Mouse (Mus musculus) adrenal gland, postnatal 10 days (tissue): ENCODE results near the gene Acrbp. TPM values are rescaled to one million over a fixed set of nuclear protein-coding genes. Genes with fewer than 3 reads are reported as not detected.
"Not testable (repeated sequence)": the region's sequence is repeated elsewhere in the genome, so short reads cannot be mapped to it uniquely, and the experiment has no call there.

Experiments
- DNase-seq: peaks from one replicate; pipeline ENCODE4 v3.0.0; 2021; ENCODE audit warnings: mixed read lengths
- long read RNA-seq, 2 experiments: library from polyadenylated mRNA; stranded (forward); transcript quantifications; one replicate each; pipeline ENCODE4 v2.0.0; 2021
- total RNA-seq, 2 experiments: library from RNA; stranded (reverse); gene quantifications; 2 replicates each; pipeline ENCODE4 v1.2.3; 2021

The Acrbp gene
- total RNA-seq, result 1 to 10 TPM; 4.6 to 7.5 TPM
- long read RNA-seq, experiment 1, result 0 reads
- long read RNA-seq, experiment 2, result 0 reads

- no peak for DNase-seq
Observed at GRCm38 (mm10) chr6:125049678-125050077, at the start of gene Acrbp. TSS of gene Acrbp (plus strand) at chr6:125049689.

DNA sequence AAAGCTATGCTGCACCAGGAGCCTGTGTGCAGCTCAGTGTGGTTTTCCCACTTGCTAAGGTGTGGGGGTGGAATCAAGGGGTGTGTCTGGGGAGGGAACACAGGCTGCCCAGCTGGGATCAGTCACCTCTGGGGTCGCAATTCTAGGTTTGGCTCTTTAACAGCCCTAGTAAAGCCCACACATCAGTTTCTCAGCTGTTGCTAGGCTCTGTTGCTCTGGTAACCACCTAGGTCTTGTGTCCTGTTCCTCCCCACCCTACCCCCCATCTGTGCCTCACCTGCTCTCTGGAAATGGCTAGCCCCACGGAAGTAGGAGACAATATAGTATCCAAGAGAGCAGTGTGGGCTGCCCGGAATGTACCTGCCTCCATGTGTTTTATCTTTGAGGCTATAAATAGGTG, 45.8 kb upstream of the Acrbp start:
- DNase-seq, result no peak

DNA sequence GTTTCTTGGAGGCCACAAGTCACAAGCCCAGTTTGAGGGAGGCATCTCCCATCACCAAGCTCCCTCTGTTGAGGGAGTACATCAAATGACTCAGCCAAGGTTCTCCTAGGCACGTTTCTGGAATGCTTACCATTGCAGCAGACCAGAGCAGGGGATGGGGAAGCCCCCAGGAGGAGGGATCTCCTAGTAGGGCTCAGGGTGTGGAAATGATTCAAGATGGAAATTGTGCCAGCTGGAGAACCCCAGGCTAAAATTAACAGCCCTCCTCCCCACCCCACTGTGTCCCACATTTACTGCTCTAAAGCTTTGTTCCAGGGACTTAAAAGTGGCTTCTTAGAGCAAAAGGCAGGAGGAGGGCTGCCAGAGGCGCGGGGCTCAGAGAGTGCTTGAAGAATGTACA, 44.4 kb upstream of the Acrbp start:
- no peak for DNase-seq

GRCm38 (mm10) chr6:125008060-125008459, 41.4 kb upstream of the Acrbp start:
- DNase-seq, result no peak

DNA sequence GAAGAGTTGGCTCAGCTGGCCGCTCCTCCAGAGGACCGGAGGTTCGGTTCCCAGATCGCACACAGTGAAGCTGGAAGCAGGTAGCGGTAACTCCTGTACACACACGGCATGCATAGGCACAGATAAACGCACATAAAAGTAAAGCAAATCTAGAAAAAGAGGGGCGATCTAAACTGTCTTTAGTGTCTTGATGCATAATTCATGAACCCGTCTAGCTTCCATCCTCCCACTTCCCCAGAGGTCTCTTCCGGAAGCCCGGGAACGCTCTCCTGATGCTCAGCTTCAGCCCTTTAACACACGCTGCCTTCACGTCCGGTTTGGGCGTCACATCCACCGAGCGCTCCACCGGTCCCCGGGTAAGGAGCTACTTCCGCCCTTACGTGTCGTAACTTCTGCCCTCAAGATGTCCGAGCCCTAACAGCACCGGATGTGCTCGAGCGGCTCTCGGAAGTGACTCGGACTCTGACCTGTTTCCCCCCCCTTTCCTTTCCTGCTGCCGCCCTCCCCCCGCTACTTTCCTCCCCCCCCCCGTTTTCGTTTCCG, 40.8 kb upstream of the Acrbp start:
- DNase-seq, result peak; percentile 98

- DNase-seq, result no peak
Observed at GRCm38 (mm10) chr6:125009129-125009180, 40.5 kb upstream of the Acrbp start, which contains the start of gene Zfp384. TSS of gene Zfp384 (plus strand) at chr6:125009145.

DNA sequence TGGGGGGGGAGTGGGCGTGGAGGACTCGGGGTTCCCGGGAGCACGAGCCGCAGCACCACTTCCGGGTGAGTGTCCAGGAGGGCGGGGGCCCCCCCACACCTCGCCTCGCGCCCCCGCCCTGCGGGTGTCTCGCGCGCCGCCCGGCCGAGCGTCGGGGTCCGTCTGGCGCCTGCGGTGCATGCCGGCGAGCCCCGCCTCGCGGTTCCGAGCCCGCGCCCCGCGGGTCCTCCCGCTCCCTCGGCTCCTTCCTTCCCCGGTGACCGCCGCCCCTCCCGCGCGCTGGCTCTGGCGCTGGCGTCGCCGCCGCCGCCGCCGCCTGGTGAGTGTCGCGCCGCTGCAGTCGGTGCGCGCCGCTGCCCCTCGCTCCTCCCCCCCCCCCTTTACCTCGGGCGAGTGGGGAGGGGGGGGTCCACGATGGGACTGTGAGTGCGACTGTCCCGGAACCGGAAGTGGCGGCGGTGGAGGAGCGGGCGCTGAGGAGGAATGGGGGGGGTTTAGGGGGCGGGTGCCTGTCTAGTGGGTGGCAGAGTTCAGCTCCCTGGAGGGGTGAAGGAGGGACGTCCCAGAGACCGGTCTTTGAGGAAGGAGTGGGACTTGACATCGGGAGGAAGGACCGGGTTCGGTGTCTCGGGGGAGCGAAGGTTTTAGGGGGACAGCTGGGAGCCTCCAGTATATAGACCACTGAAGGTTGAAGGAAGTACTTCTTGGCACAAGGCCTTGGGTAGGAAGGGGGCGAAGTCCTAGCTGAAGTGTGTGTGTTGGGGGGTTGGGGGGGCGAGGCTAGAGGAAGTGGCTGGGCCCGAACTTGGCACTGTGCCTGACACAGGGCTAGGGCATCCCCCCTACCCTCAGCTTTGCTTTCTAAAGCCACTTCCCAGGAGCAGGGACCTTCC, 40.1 kb upstream of the Acrbp start:
- DNase-seq, result peak; percentile 90

- no peak for DNase-seq
Observed at GRCm38 (mm10) chr6:125017682-125018081, 31.8 kb upstream of the Acrbp start.

DNA sequence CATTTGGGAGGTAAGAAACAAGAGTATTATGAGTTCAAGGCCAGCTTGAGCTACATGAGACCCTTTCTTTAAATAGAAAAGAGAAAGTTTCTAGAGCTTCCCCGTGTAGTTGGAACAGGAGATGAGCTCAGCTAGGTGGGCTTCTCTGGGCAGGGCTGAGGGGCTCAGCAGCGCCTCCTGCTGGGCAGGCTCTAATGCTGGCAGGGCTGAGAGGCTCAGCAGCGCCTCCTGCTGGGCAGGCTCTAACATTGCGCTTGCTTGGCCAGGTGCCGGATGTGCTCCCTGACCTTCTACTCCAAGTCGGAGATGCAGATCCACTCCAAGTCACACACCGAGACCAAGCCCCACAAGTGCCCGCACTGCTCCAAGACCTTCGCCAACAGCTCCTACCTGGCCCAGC, 19.0 kb upstream of the Acrbp start:
- DNase-seq, result peak; percentile 70

- DNase-seq, result no peak
Observed at GRCm38 (mm10) chr6:125031604-125032003, 17.9 kb upstream of the Acrbp start.

DNA sequence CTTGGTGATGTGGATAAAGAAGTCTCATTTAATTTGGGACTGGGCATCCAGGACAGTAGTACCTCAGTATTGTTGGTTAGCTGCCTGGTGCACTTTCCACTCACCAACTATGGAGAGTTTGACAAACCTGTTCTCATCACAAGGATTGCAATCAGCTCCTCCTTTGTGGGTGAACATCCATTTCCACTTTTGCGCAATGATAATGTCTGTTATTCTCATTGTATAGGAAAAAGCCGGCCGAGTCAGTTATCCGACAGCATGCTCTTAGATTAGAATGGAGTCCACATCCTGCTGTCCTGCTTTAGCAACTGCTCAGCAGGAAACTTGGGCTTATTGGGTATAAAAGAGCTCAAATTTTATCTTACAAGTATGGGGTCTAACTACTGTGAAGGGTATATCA, 10.8 kb upstream of the Acrbp start:
- DNase-seq, result no peak

DNA sequence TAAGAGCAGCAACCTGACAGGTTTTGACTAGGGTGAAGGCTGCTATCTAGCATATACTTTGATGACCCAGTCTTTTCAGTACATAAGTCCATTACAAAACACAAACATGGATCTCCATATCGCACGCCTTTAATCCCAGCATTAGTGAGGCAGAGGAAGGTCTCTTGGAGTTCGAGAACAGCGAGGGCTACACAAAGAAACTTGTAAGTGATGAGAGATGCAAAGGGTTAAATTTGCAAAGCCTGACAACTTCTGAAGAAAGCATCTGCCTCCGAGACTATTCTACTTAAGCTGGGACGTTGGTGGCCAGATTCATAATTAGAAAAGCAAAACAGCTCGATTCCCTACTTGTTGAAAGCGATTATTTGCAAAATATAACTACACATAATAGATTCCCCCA, 10.4 kb upstream of the Acrbp start:
- DNase-seq, result no peak

DNA sequence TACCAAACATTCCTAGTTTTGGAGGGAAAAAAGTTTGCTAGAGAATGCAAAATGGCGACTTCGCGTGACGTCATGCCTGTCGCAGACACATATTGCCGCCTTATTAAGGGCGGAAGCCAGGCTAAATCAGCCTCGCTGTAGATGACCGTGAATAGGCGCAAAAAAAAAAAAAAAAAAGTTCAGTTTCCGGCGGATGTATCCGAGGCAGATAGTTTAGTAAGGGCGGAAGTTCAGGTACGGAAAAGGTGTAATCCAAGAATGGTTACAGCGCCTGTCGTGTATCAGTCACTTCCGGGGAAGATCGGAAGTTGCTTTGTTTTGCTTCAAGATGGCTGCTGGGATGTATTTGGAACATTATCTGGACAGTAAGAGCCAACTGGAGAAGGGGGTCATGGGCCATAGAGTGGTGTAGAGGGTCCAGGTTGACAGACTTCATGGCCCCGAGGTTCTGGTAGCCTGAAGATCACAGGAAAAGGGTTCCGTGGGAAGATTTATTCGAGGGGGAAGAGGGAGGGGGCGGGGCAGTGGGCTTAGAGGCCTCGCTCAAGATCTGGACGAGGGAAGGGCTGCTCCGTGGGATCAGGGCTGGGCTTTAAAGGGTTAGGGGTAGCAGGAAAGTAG, 9.8 kb upstream of the Acrbp start, which contains the start of gene Ing4:
Ing4 (plus strand) TSS at position 228 of the 621 bp plus-strand sequence.
- DNase-seq, result peak; percentile 91

- no peak for DNase-seq
Observed at GRCm38 (mm10) chr6:125040221-125040620, 9.3 kb upstream of the Acrbp start.

DNA sequence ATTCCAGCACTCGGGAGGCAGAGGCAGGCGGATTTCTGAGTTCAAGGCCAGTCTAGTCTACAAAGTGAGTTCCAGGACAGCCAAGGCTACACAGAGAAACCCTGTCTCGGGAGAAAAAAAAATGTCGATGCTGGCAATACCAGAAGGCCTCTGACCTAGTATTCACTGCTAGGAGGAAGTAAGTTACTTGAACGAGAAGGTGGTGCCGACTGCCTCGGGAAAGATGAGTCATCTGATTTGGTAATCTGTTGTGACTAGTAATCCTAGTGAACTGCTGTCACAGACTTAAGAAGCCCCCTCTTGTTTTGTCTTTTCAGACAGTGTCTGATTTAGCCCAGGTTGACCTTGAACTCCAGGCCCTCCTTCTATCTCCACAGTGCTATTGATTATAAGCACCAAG, 8.4 kb upstream of the Acrbp start:
- DNase-seq, result no peak

DNA sequence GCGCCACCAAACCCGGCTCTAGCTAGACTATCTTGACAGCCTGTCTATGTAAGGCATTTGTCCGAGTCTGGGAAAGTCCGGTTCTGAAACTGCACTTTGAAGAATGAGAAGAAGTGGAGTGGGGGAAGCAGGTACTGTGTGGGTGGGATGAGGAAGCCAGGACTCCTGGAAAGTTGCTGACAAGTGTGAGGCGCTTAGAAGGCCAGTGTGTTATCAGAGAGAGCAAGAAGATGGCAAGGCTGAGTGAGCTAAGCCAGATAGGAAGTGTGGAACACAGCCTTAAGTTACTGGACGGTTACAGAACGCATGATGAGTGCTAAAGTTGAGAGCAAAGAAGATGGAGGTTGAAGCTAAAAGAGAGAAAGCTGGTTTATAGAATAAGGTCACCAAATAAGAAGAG, 7.4 kb upstream of the Acrbp start:
- DNase-seq, result no peak

GRCm38 (mm10) chr6:125046691-125047090, 2.8 kb upstream of the Acrbp start:
- peak; percentile 90 for DNase-seq

- no peak for DNase-seq
Observed at GRCm38 (mm10) chr6:125051237-125051636, 1.7 kb downstream of the Acrbp start.

DNA sequence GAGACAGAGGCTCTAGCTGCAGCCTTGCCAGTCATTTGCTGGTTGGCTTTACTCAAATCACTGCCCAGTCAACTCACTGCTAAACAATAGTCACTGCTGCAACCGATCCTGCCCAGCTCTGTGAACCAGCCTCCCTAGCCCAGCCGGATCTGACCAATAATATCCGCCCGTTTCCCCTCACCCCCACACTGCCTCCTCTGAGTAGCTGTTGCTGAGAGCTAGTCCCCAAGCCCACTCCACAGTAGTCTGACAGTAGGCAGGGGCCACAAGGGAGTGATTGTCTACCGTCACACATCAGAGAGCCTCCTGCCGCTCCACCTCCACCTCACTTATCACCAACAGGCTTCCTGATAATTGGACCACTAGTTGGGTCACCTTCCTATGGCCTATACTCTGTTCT, 12.0 kb downstream of the Acrbp start:
- DNase-seq, result no peak

GRCm38 (mm10) chr6:125062511-125062910, 13.0 kb downstream of the Acrbp start:
- no peak for DNase-seq

GRCm38 (mm10) chr6:125063906-125064305, 14.4 kb downstream of the Acrbp start:
- no peak for DNase-seq

DNA sequence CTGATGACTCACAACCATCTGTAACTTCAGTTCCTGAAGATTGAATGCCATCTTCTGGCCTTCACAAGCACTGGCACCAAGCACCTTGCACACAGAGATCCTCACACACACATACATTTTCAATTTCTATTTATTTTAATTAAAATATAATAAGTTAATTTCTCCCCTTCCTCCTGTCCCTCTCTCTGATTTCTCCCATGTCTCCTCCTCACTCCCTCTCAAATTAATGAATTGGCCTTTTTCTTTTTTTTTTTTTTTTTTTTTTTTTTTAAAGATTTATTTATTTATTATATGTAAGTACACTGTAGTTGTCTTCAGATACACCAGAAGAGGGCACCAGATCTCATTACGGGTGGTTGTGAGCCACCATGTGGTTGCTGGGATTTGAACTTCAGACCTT, 15.7 kb downstream of the Acrbp start:
- DNase-seq, result not testable (repeated sequence)

DNA sequence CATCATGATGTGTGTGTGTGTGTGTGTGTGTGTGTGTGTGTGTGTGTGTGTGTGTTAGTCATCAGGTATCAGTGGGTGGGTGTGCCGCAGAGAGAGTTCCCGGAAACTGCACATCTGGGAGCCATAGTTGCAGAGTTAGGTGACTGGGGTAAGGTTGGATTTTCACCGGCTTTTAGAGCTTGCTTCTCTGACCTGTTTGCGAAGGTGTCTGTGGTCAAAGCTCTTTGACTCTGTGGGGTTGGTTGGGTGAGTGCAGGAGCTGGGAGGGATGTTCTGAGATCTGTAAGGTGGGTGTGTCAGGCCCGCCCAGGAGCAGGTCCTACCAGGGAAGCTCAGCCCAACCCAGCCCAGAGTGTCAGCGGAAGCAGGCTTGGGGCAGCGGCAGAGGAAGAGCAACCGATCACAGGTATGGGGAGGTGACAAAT, 18.1 kb downstream of the Acrbp start, which contains the start of gene Lpar5:
Lpar5 (plus strand) TSS at position 350 of the 425 bp plus-strand sequence.
- no peak for DNase-seq
